Mouse (Mus musculus) erythroblast, adult 5-6 weeks (primary cell): Measurements from ENCODE around the gene Epas1. TPM values are rescaled to one million over a fixed set of nuclear protein-coding genes. Genes with fewer than 3 reads are reported as not detected.

Experiments
- ATAC-seq: replicated peaks from 2 replicates; pipeline ENCODE4 v1.8.0; 2016; ENCODE audit warnings: moderate number of reproducible peaks, mild to moderate bottlenecking, moderate TSS enrichment, inconsistent platforms; ENCODE audit not compliant: poor library complexity, low FRiP score, severe bottlenecking
- total RNA-seq, 2 experiments: library from RNA; stranded (forward) in 1 of 2; stranded (reverse) in 1 of 2; fragments of 150-400 nt in 1 of 2; fragments of 200-764, 138-1000 nt in 1 of 2; gene quantifications; 2 replicates each; pipeline versions ENCODE4 v1.2.3 to v1.2.4; 2015 to 2017; ENCODE audit warnings: low replicate concordance in 2 of 2

Epas1 gene
- total RNA-seq, 2 experiments from 2014 or later: 0.17 to 0.77 TPM

- ATAC-seq: no peak
These were observed 127.1 kb downstream of the Epas1 start for GRCm38 (mm10) chr17:86880461-86881044.

Other genes with a start within 250 kb of the Epas1 start
- gene Gm10309, start 248.5 kb upstream of the Epas1 start, total RNA-seq (2015; ENCODE audit: low replicate concordance): not detected in 2 replicates
- not detected in 2 replicates for gene Gm10309, start 248.5 kb upstream of the Epas1 start, total RNA-seq (2017; ENCODE audit: low replicate concordance)
- not detected in 2 replicates for gene Tmem247, start 163.6 kb downstream of the Epas1 start, total RNA-seq (2015; ENCODE audit: low replicate concordance)
- not detected in 2 replicates for gene Tmem247, start 163.6 kb downstream of the Epas1 start, total RNA-seq (2017; ENCODE audit: low replicate concordance)
- not detected in 2 replicates for gene Atp6v1e2, start 194.2 kb downstream of the Epas1 start, total RNA-seq (2015; ENCODE audit: low replicate concordance)
- gene Atp6v1e2, start 194.2 kb downstream of the Epas1 start, total RNA-seq (2017; ENCODE audit: low replicate concordance): not detected in 2 replicates
- 1.7 and 2.5 TPM in 2 replicates for gene Rhoq, start 209.4 kb downstream of the Epas1 start, total RNA-seq (2015; ENCODE audit: low replicate concordance)
- gene Rhoq, start 209.4 kb downstream of the Epas1 start, total RNA-seq (2017; ENCODE audit: low replicate concordance): 2.5 and 7.2 TPM in 2 replicates